Mouse (Mus musculus): ENCODE data around the gene D10Wsu102e. TPM values are rescaled to one million over a fixed set of nuclear protein-coding genes. Genes with fewer than 3 reads are reported as not detected.
A peak's percentile ranks its signal among the peaks of the same experiment; 100 is the strongest.

D10Wsu102e gene
- polyA plus RNA-seq, 1 experiment = 0.75 TPM

- Histone ChIP-seq H3K4me3 (ENCODE audit: insufficient read depth, poor library complexity, severe bottlenecking) (peak overlapping the region; percentile 60), H3K79me3 (ENCODE audit: low read depth) (peaks cover 14% of the 10 kb centered on the region), H3ac (ENCODE audit: control insufficient read depth, insufficient read length, low read depth) (peak overlapping the region; percentile 82), H3K36me3 (ENCODE audit: control insufficient read depth, insufficient read depth) (peaks cover 3% of the 10 kb centered on the region), H3K27me3 (ENCODE audit: control insufficient read depth, insufficient read depth, insufficient read length) (no peaks in the 10 kb centered on the region), H3K79me2 (ENCODE audit: control insufficient read depth, insufficient read depth) (peaks cover 40% of the 10 kb centered on the region)
- no peak for TF ChIP-seq CTCF (IDR thresholded peaks at IDR 0.05; ENCODE audit: control insufficient read depth, insufficient read depth, insufficient read length)
- no peak for TF ChIP-seq FOSL1 (IDR thresholded peaks at IDR 0.05; ENCODE audit: insufficient read depth, low read length, poor library complexity, severe bottlenecking)
- TF ChIP-seq MAX (IDR thresholded peaks at IDR 0.05) = no peak
- TF ChIP-seq MYOG (IDR thresholded peaks at IDR 0.05; ENCODE audit: control insufficient read depth, extremely low read depth, insufficient read length) = no peak
- TF ChIP-seq USF1 (IDR thresholded peaks at IDR 0.05; ENCODE audit: low read depth) = no peak
- no peak for TF ChIP-seq CEBPB (IDR thresholded peaks at IDR 0.05; ENCODE audit: low read depth)
- TF ChIP-seq MYOD1 (IDR thresholded peaks at IDR 0.05; ENCODE audit: control insufficient read depth, insufficient read length, low read depth) = no peak
Observed at GRCm38 (mm10) chr10:83337971-83338598, 21.9 kb upstream of the D10Wsu102e start.

DNA sequence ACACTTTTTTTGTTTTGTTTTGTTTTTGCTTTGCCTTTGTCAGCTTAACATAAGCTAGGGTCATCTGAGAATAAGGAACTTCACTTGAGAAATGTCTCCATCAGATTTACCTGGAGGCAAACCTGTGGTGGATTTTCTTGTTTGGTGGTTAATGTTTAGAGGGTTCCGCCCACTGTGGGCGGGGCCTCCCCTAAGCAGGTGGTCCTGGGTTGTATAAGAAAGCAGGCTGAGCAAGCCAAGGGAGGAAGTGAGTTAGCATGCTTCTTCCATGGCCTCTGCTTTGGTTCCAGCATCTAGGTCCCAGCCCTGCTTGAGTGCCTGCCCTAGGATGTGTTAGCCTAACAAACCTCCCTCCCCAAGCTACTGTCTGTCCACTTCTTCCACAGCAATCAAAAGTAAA, 18.8 kb upstream of the D10Wsu102e start:
- Histone ChIP-seq H3K36me3 (ENCODE audit: control insufficient read depth, insufficient read depth) (no peaks in the 10 kb centered on the region), H3K79me2 (ENCODE audit: control insufficient read depth, insufficient read depth) (peaks cover 8% of the 10 kb centered on the region), H3ac (ENCODE audit: control insufficient read depth, insufficient read length, low read depth) (no peak overlapping the region), H3K27me3 (ENCODE audit: control insufficient read depth, insufficient read depth, insufficient read length) (no peaks in the 10 kb centered on the region), H3K4me3 (ENCODE audit: insufficient read depth, poor library complexity, severe bottlenecking) (no peak overlapping the region), H3K79me3 (ENCODE audit: low read depth) (no peaks in the 10 kb centered on the region)
- TF ChIP-seq USF1 (IDR thresholded peaks at IDR 0.05; ENCODE audit: low read depth) (no peak), FOSL1 (IDR thresholded peaks at IDR 0.05; ENCODE audit: insufficient read depth, low read length, poor library complexity, severe bottlenecking) (no peak), CEBPB (IDR thresholded peaks at IDR 0.05; ENCODE audit: low read depth) (no peak), MYOG (IDR thresholded peaks at IDR 0.05; ENCODE audit: control insufficient read depth, extremely low read depth, insufficient read length) (no peak), MAX (IDR thresholded peaks at IDR 0.05) (no peak), MYOD1 (IDR thresholded peaks at IDR 0.05; ENCODE audit: control insufficient read depth, insufficient read length, low read depth) (no peak), CTCF (IDR thresholded peaks at IDR 0.05; ENCODE audit: control insufficient read depth, insufficient read depth, insufficient read length) (no peak)

- no peak for TF ChIP-seq MYOD1 (IDR thresholded peaks at IDR 0.05; ENCODE audit: control insufficient read depth, insufficient read length, low read depth)
- no peak for TF ChIP-seq MYOG (IDR thresholded peaks at IDR 0.05; ENCODE audit: control insufficient read depth, extremely low read depth, insufficient read length)
- peak; percentile 93 for TF ChIP-seq MAX (IDR thresholded peaks at IDR 0.05)
- H3K36me3 ChIP-seq (ENCODE audit: control insufficient read depth, insufficient read depth) = no peaks in the 10 kb centered on the region
- no peaks in the 10 kb centered on the region for H3K27me3 ChIP-seq (ENCODE audit: control insufficient read depth, insufficient read depth, insufficient read length)
Observed at GRCm38 (mm10) chr10:83343171-83343570, 16.9 kb upstream of the D10Wsu102e start.

GRCm38 (mm10) chr10:83343828-83344685, 16.0 kb upstream of the D10Wsu102e start:
- no peaks in the 10 kb centered on the region for H3K79me2 ChIP-seq (ENCODE audit: control insufficient read depth, insufficient read depth)
- no peak overlapping the region for H3K4me3 ChIP-seq (ENCODE audit: insufficient read depth, poor library complexity, severe bottlenecking)
- no peaks in the 10 kb centered on the region for H3K79me3 ChIP-seq (ENCODE audit: low read depth)
- H3ac ChIP-seq (ENCODE audit: control insufficient read depth, insufficient read length, low read depth) = no peak overlapping the region
- TF ChIP-seq MYOG (IDR thresholded peaks at IDR 0.05; ENCODE audit: control insufficient read depth, extremely low read depth, insufficient read length) = no peak
- no peak for TF ChIP-seq FOSL1 (IDR thresholded peaks at IDR 0.05; ENCODE audit: insufficient read depth, low read length, poor library complexity, severe bottlenecking)
- no peak for TF ChIP-seq USF1 (IDR thresholded peaks at IDR 0.05; ENCODE audit: low read depth)
- no peak for TF ChIP-seq CTCF (IDR thresholded peaks at IDR 0.05; ENCODE audit: control insufficient read depth, insufficient read depth, insufficient read length)
- no peaks in the 10 kb centered on the region for H3K36me3 ChIP-seq (ENCODE audit: control insufficient read depth, insufficient read depth)
- no peaks in the 10 kb centered on the region for H3K27me3 ChIP-seq (ENCODE audit: control insufficient read depth, insufficient read depth, insufficient read length)

More at GRCm38 (mm10) chr10:83343171-83343570, 16.9 kb upstream of the D10Wsu102e start:
- H3ac ChIP-seq (ENCODE audit: control insufficient read depth, insufficient read length, low read depth) = no peak overlapping the region
- H3K4me3 ChIP-seq (ENCODE audit: insufficient read depth, poor library complexity, severe bottlenecking) = no peak overlapping the region
- H3K79me2 ChIP-seq (ENCODE audit: control insufficient read depth, insufficient read depth) = no peaks in the 10 kb centered on the region
- no peaks in the 10 kb centered on the region for H3K79me3 ChIP-seq (ENCODE audit: low read depth)

DNA sequence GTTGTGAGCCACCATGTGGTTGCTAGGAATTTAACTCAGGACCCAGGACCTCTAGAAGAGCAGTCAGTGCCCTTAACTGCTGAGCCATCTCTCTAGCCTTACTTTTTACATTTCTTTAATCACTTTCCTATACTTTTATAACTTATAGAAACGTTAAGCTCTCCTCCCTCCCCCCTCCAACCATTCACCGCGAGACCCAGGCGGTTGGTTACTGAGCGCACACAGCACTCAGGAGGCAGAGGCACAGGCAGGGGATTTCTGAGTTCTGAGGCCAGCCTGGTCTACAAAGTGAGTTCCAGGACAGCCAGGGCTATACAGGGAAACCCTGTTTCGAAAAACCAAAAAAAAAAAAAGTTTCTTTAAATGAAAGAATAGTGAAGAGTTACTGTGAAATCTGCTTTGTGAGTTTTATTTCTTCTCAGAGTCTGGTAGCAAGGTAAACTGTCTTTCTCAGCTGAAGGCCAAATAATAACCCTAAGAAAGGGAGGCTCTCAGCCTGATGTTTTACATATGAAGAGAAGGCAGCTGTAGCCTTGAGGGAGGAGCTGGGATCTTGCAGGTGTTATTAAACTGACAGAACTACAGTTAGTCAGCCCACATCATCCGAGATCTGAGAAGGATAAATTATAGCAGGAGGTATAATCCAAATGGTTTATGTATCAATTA, 14.2 kb upstream of the D10Wsu102e start:
- no peak overlapping the region for H3K4me3 ChIP-seq (ENCODE audit: insufficient read depth, poor library complexity, severe bottlenecking)
- TF ChIP-seq CEBPB (IDR thresholded peaks at IDR 0.05; ENCODE audit: low read depth) = no peak
- no peak for TF ChIP-seq USF1 (IDR thresholded peaks at IDR 0.05; ENCODE audit: low read depth)
- TF ChIP-seq FOSL1 (IDR thresholded peaks at IDR 0.05; ENCODE audit: insufficient read depth, low read length, poor library complexity, severe bottlenecking) = no peak
- TF ChIP-seq MYOG (IDR thresholded peaks at IDR 0.05; ENCODE audit: control insufficient read depth, extremely low read depth, insufficient read length) = no peak
- no peak for TF ChIP-seq MAX (IDR thresholded peaks at IDR 0.05)
- TF ChIP-seq CTCF (IDR thresholded peaks at IDR 0.05; ENCODE audit: control insufficient read depth, insufficient read depth, insufficient read length) = no peak

More for the DNA sequence above, 14.2 kb upstream of the D10Wsu102e start:
- H3ac ChIP-seq (ENCODE audit: control insufficient read depth, insufficient read length, low read depth) = no peak overlapping the region
- no peaks in the 10 kb centered on the region for H3K36me3 ChIP-seq (ENCODE audit: control insufficient read depth, insufficient read depth)
- H3K79me2 ChIP-seq (ENCODE audit: control insufficient read depth, insufficient read depth) = no peaks in the 10 kb centered on the region
- no peaks in the 10 kb centered on the region for H3K79me3 ChIP-seq (ENCODE audit: low read depth)
- no peaks in the 10 kb centered on the region for H3K27me3 ChIP-seq (ENCODE audit: control insufficient read depth, insufficient read depth, insufficient read length)

Data from C2C12 (cell line).